Mouse (Mus musculus) lung, adult 2 months (tissue): ENCODE measurements around the gene Tram2.

Experiments
- CTCF ChIP-seq: fragments of 200-500 bp; IDR thresholded peaks from 2 replicates; pipeline ENCODE4 v1.5.1; 2011; ENCODE audit warnings: mild to moderate bottlenecking, low read length, control low read depth; ENCODE audit not compliant: insufficient read depth
- POLR2A ChIP-seq: fragments of 200-500 bp; IDR thresholded peaks from 2 replicates; pipeline ENCODE4 v1.6.1; 2011; ENCODE audit warnings: low read depth, mild to moderate bottlenecking, control low read depth, low read length, borderline replicate concordance; ENCODE audit errors: extremely low read depth

- TF ChIP-seq CTCF (no peak), POLR2A (no peak)
These were observed 84.7 kb downstream of the Tram2 start for GRCm38 (mm10) chr1:20994338-20994737.
